8 mouse cellular contexts compared by ENCODE assay signal in genomic region chr16:35874416-35874815, GRCm38 (mm10). TPM values are rescaled to one million over a fixed set of nuclear protein-coding genes. Genes with fewer than 3 reads are reported as not detected.
A peak's percentile ranks its signal among the peaks of the same experiment; 100 is the strongest.
DNase-seq lines count a peak whose midpoint lies in the region; ATAC-seq lines count a peak whose summit lies in the region.

No protein-coding gene starts in this region.

- peaks cover 16% of the 10 kb centered on the region for H3K27me3 ChIP-seq in embryonic facial prominence, embryonic 11.5 days (ENCODE audit: control insufficient read depth, insufficient read depth, low read length)

- H3K36me3 ChIP-seq in embryonic facial prominence, embryonic 11.5 days (replicated peaks; ENCODE audit: control insufficient read depth, insufficient read depth, low read depth, low read length): no peaks in the 10 kb centered on the region

- H3K9ac ChIP-seq in embryonic facial prominence, embryonic 11.5 days (replicated peaks; ENCODE audit: low read length): no peak overlapping the region

- WGBS in embryonic facial prominence, embryonic 11.5 days: 30% methylated on average over 3 of the region's 3 CpGs

- DNase-seq in heart, adult 11 months: peak; percentile 95
- no peak for DNase-seq in heart, postnatal 25 days (ENCODE audit: low spot score)
- peak; percentile 74 for DNase-seq in 416B (ENCODE audit: low read depth)
- peak; percentile 75 to 91 for DNase-seq in adrenal gland, adult (ENCODE audit: inconsistent age in 2 of 2, low spot score in 1 of 2)
- peak; percentile 43 for DNase-seq in embryonic facial prominence, embryonic 11.5 days (ENCODE audit: low spot score)
- DNase-seq in kidney, postnatal 36 days: peak; percentile 70 to 90
- DNase-seq in lung, postnatal 25 days (ENCODE audit: low spot score): peak; percentile 77
- peak; percentile 69 for DNase-seq in thymus, postnatal 25 days

- H3K27ac ChIP-seq in embryonic facial prominence, embryonic 11.5 days (replicated peaks; ENCODE audit: low read depth, low read length): no peak overlapping the region

- no peaks in the 10 kb centered on the region for H3K9me3 ChIP-seq in embryonic facial prominence, embryonic 11.5 days (replicated peaks; ENCODE audit: control insufficient read depth, low read length)

- no peak for ATAC-seq in embryonic facial prominence, embryonic 11.5 days (replicated peaks; ENCODE audit: insufficient number of reproducible peaks, low FRiP score, low TSS enrichment, low read depth)

- peaks cover 3% of the 10 kb centered on the region; the same call in 1 of the 2 replicates for H3K4me1 ChIP-seq in embryonic facial prominence, embryonic 11.5 days (ENCODE audit: control insufficient read depth, insufficient read depth, low read length)

- no peak overlapping the region for H3K4me2 ChIP-seq in embryonic facial prominence, embryonic 11.5 days (ENCODE audit: low read depth, low read length)

- H3K4me3 ChIP-seq in embryonic facial prominence, embryonic 11.5 days (ENCODE audit: low read depth, low read length): no peak overlapping the region

- intact Hi-C loops in heart, postnatal 25 days (cut with DNase I): loop anchor here (10.0 kb wide), 1 partner anchor 200 kb away; the partner anchor contains the start of genes Ccdc58 and Fam162a

RNA-seq across cellular contexts. Expression of gene Parp14, which starts 3.1 kb away (rescaled TPM):
- 10 to 100 TPM; 11.6 to 11.8 TPM for total RNA-seq in heart, postnatal 25 days (2021)
- polyA plus RNA-seq in embryonic facial prominence, embryonic 11.5 days (2014; fragmentation: Nextera tagmentation; extraction: Ambion mirVana): 0.29 and 0.45 TPM in 2 replicates
